Mouse (Mus musculus): Measurements from ENCODE around the gene Oas3. TPM values are rescaled to one million over a fixed set of nuclear protein-coding genes. Genes with fewer than 3 reads are reported as not detected.

Gene Oas3
- polyA plus RNA-seq, 1 experiment from 2014 or later, result not detected

DNA sequence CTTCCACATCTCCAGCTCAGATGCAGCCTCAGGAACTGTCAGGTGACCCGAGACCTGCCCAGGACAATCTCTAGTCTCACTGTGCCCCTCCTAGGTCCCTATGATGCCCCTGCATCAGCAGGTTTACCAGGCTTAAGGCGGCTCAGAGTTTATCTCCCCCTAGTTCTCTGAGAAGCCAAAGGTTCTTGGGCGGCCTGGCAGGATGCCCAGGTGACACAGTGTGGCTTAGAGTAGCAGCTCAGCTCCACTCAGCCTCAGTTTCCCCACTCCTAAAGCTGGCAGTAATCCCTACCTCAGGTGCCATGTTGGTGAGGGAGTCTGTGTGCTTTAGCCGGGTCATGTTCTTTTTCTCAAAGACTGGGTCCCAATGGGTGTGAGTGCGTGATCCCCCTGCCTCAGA lies 660 bp downstream of the Oas3 start:
- Histone ChIP-seq H3K4me1 (ENCODE audit: control insufficient read depth, insufficient read depth, low read length) (no peaks in the 10 kb centered on the region), H3K4me3 (ENCODE audit: low read depth, low read length) (no peak overlapping the region), H3K36me3 (ENCODE audit: control insufficient read depth, insufficient read depth, low read length) (no peaks in the 10 kb centered on the region), H3K27ac (ENCODE audit: low read length) (no peak overlapping the region), H3K27me3 (ENCODE audit: control insufficient read depth, insufficient read depth, low read length) (no peaks in the 10 kb centered on the region), H3K4me2 (replicated peaks; ENCODE audit: low read depth, low read length) (no peak overlapping the region), H3K9me3 (ENCODE audit: control insufficient read depth, low read depth, low read length) (no peaks in the 10 kb centered on the region), H3K9ac (replicated peaks; ENCODE audit: low read depth, low read length) (no peak overlapping the region)
- WGBS, result 86% methylated on average over 5 of the region's 5 CpGs
- no peak for ATAC-seq (ENCODE audit: insufficient number of reproducible peaks, insufficient read depth, low FRiP score, low read depth)

DNA sequence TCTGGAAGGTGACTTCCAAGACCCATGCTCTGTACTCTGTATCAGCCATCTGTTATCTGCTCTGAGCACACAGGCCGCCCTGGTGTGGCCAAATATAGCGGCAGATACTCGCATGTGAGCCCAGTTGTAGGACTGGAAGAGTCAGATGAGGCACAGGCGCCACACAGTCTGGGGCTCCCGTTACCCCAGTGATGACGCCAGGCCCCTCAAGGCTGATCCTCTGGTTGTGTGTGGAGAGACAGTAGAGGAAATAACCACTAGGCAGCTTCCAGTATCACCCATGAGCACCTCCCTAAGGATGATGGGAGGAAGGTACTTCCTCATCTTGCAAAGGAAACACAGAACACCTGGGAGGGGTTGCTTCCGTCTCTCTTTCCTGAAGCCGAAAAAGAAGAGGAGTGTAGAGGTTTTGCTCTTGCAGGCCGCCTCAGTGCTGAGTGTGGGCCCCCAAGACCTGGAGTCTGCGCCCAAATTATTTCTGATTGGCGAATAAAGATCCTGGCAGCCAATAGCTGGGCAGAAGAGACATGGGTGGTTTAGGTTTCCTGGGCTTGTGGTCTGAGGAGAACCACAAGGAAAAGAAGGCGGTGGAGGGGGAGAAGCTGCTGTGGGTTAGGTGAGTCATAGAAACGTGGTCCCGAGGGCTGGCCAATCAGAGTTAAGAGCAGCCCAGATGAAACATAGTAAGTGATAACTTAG lies 2.0 kb downstream of the Oas3 start:
- Histone ChIP-seq H3K4me1 (ENCODE audit: control insufficient read depth, insufficient read depth, low read length) (no peaks in the 10 kb centered on the region), H3K4me3 (ENCODE audit: low read depth, low read length) (no peak overlapping the region), H3K9ac (replicated peaks; ENCODE audit: low read depth, low read length) (no peak overlapping the region), H3K4me2 (replicated peaks; ENCODE audit: low read depth, low read length) (no peak overlapping the region), H3K27ac (ENCODE audit: low read length) (no peak overlapping the region), H3K36me3 (ENCODE audit: control insufficient read depth, insufficient read depth, low read length) (no peaks in the 10 kb centered on the region), H3K9me3 (ENCODE audit: control insufficient read depth, low read depth, low read length) (no peaks in the 10 kb centered on the region), H3K27me3 (ENCODE audit: control insufficient read depth, insufficient read depth, low read length) (no peaks in the 10 kb centered on the region)
- no peak for ATAC-seq (ENCODE audit: insufficient number of reproducible peaks, insufficient read depth, low FRiP score, low read depth)
- WGBS, result 68% methylated on average over 14 of the region's 14 CpGs

- Histone ChIP-seq H3K9me3 (ENCODE audit: control insufficient read depth, low read depth, low read length) (no peaks in the 10 kb centered on the region), H3K36me3 (ENCODE audit: control insufficient read depth, insufficient read depth, low read length) (no peaks in the 10 kb centered on the region), H3K4me1 (ENCODE audit: control insufficient read depth, insufficient read depth, low read length) (no peaks in the 10 kb centered on the region), H3K27ac (ENCODE audit: low read length) (no peak overlapping the region), H3K4me3 (ENCODE audit: low read depth, low read length) (no peak overlapping the region), H3K27me3 (ENCODE audit: control insufficient read depth, insufficient read depth, low read length) (no peaks in the 10 kb centered on the region), H3K4me2 (replicated peaks; ENCODE audit: low read depth, low read length) (no peak overlapping the region), H3K9ac (replicated peaks; ENCODE audit: low read depth, low read length) (no peak overlapping the region)
- 64% methylated on average over 3 of the region's 3 CpGs for WGBS
- no peak for ATAC-seq (ENCODE audit: insufficient number of reproducible peaks, insufficient read depth, low FRiP score, low read depth)
Measured at GRCm38 (mm10) chr5:120769396-120769795, 8.1 kb downstream of the Oas3 start.

DNA sequence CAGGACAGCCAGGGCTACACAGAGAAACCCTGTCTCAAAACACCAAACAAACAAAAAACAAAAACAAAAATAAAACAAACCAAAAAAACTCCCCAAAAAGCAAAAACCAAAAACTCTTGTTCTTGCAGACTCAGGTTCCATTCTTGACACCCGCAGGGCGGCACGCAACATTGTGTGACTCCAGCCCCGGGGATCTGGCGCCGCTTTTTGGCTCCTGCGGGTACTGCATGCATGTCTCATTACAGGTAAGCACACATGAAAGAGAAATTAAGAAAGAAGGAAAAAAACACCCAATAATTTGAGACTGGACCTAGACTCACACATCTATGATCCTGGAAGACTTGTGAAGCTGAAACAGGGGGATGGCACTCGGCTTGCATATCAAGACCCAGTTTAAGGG lies 12.5 kb downstream of the Oas3 start:
- Histone ChIP-seq H3K9me3 (ENCODE audit: control insufficient read depth, low read depth, low read length) (no peaks in the 10 kb centered on the region), H3K4me1 (ENCODE audit: control insufficient read depth, insufficient read depth, low read length) (no peaks in the 10 kb centered on the region), H3K4me3 (ENCODE audit: low read depth, low read length) (no peak overlapping the region), H3K9ac (replicated peaks; ENCODE audit: low read depth, low read length) (no peak overlapping the region), H3K36me3 (ENCODE audit: control insufficient read depth, insufficient read depth, low read length) (no peaks in the 10 kb centered on the region), H3K4me2 (replicated peaks; ENCODE audit: low read depth, low read length) (no peak overlapping the region), H3K27me3 (ENCODE audit: control insufficient read depth, insufficient read depth, low read length) (no peaks in the 10 kb centered on the region), H3K27ac (ENCODE audit: low read length) (no peak overlapping the region)
- ATAC-seq (ENCODE audit: insufficient number of reproducible peaks, insufficient read depth, low FRiP score, low read depth), result no peak
- WGBS, result 72% methylated on average over 8 of the region's 8 CpGs

DNA sequence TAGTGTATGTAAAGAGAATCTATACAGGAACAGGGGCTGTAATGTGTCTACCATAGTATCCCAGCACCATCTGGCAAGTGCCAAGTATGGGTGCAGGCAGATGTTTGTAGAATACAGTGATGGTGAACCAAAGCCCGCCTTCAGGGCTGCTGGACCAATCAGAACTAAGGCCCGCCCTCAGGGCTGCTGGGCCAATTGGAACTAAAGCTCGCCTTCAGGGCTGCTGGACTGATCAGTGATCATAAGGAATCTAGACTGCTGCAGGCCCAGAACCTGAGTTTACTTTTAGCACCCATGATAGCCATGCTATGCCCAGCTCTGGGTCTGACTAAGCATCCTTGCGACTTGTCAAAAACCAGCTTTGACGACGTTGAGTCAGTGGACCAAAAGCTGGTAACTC lies 15.6 kb downstream of the Oas3 start:
- Histone ChIP-seq H3K9me3 (ENCODE audit: control insufficient read depth, low read depth, low read length) (no peaks in the 10 kb centered on the region), H3K27me3 (ENCODE audit: control insufficient read depth, insufficient read depth, low read length) (no peaks in the 10 kb centered on the region), H3K4me2 (replicated peaks; ENCODE audit: low read depth, low read length) (no peak overlapping the region), H3K36me3 (ENCODE audit: control insufficient read depth, insufficient read depth, low read length) (no peaks in the 10 kb centered on the region), H3K9ac (replicated peaks; ENCODE audit: low read depth, low read length) (no peak overlapping the region), H3K4me1 (ENCODE audit: control insufficient read depth, insufficient read depth, low read length) (no peaks in the 10 kb centered on the region), H3K27ac (ENCODE audit: low read length) (no peak overlapping the region), H3K4me3 (ENCODE audit: low read depth, low read length) (no peak overlapping the region)
- ATAC-seq (ENCODE audit: insufficient number of reproducible peaks, insufficient read depth, low FRiP score, low read depth), result peak; percentile 49; the same call in 1 of the 2 replicates
- WGBS, result 29% methylated on average over 6 of the region's 6 CpGs

- 87% methylated on average over 4 of the region's 4 CpGs for WGBS
- H3K36me3 ChIP-seq (ENCODE audit: control insufficient read depth, insufficient read depth, low read length), result no peaks in the 10 kb centered on the region
- no peak overlapping the region for H3K27ac ChIP-seq (ENCODE audit: low read length)
- H3K4me1 ChIP-seq (ENCODE audit: control insufficient read depth, insufficient read depth, low read length), result no peaks in the 10 kb centered on the region
- no peaks in the 10 kb centered on the region for H3K9me3 ChIP-seq (ENCODE audit: control insufficient read depth, low read depth, low read length)
- no peak overlapping the region for H3K4me2 ChIP-seq (replicated peaks; ENCODE audit: low read depth, low read length)
- no peak for ATAC-seq (ENCODE audit: insufficient number of reproducible peaks, insufficient read depth, low FRiP score, low read depth)
- no peak overlapping the region for H3K9ac ChIP-seq (replicated peaks; ENCODE audit: low read depth, low read length)
- H3K4me3 ChIP-seq (ENCODE audit: low read depth, low read length), result no peak overlapping the region
- no peaks in the 10 kb centered on the region for H3K27me3 ChIP-seq (ENCODE audit: control insufficient read depth, insufficient read depth, low read length)
Measured at GRCm38 (mm10) chr5:120754215-120754614, 23.2 kb downstream of the Oas3 start.

- Histone ChIP-seq H3K4me1 (ENCODE audit: control insufficient read depth, insufficient read depth, low read length) (no peaks in the 10 kb centered on the region), H3K4me2 (replicated peaks; ENCODE audit: low read depth, low read length) (no peak overlapping the region), H3K36me3 (ENCODE audit: control insufficient read depth, insufficient read depth, low read length) (no peaks in the 10 kb centered on the region), H3K27me3 (ENCODE audit: control insufficient read depth, insufficient read depth, low read length) (no peaks in the 10 kb centered on the region), H3K9me3 (ENCODE audit: control insufficient read depth, low read depth, low read length) (no peaks in the 10 kb centered on the region), H3K9ac (replicated peaks; ENCODE audit: low read depth, low read length) (no peak overlapping the region), H3K4me3 (ENCODE audit: low read depth, low read length) (no peak overlapping the region), H3K27ac (ENCODE audit: low read length) (no peak overlapping the region)
- 76% methylated on average over 3 of the region's 3 CpGs for WGBS
- no peak for ATAC-seq (ENCODE audit: insufficient number of reproducible peaks, insufficient read depth, low FRiP score, low read depth)
Measured at GRCm38 (mm10) chr5:120752786-120753185, 24.7 kb downstream of the Oas3 start.

- H3K4me3 ChIP-seq (ENCODE audit: low read depth, low read length), result no peak overlapping the region
- no peaks in the 10 kb centered on the region for H3K27me3 ChIP-seq (ENCODE audit: control insufficient read depth, insufficient read depth, low read length)
- no peak overlapping the region for H3K4me2 ChIP-seq (replicated peaks; ENCODE audit: low read depth, low read length)
- H3K9ac ChIP-seq (replicated peaks; ENCODE audit: low read depth, low read length), result no peak overlapping the region
- no peaks in the 10 kb centered on the region for H3K4me1 ChIP-seq (ENCODE audit: control insufficient read depth, insufficient read depth, low read length)
- H3K36me3 ChIP-seq (ENCODE audit: control insufficient read depth, insufficient read depth, low read length), result no peaks in the 10 kb centered on the region
- no peaks in the 10 kb centered on the region for H3K9me3 ChIP-seq (ENCODE audit: control insufficient read depth, low read depth, low read length)
- WGBS, result 74% methylated on average over 3 of the region's 3 CpGs
- ATAC-seq (ENCODE audit: insufficient number of reproducible peaks, insufficient read depth, low FRiP score, low read depth), result no peak
- no peak overlapping the region for H3K27ac ChIP-seq (ENCODE audit: low read length)
Measured at GRCm38 (mm10) chr5:120751206-120751605, 26.3 kb downstream of the Oas3 start.

DNA sequence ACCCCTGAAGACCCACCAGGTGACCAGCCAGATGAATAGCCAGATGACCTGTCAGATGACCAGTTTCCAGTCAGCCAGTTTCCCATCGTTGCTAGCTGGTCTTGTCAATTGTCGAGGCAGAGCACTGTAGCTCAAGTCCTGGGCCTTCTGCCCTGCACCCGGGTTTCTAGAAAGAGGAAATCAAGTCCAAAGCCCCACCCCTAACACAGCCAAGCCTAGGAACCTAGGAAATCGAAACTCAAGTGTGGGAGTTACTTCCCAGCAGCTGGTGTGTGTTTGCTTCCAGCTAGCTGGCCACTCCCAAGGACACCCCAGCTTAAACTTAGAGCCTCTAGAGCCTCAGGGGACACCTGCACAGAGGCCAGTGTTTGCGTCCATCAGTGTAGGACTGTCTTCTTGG lies 27.8 kb downstream of the Oas3 start, which contains the start of gene Oas2:
TSS of gene Oas2 (minus strand) at position 166 of the 400 bp plus-strand sequence.
- no peak within 1 kb of the TSS for H3K4me2 ChIP-seq (replicated peaks; ENCODE audit: low read depth, low read length)
- WGBS, result 51% methylated on average over 5 of the region's 5 CpGs
- no peaks in the 10 kb centered on the region for H3K9me3 ChIP-seq (ENCODE audit: control insufficient read depth, low read depth, low read length)
- no peak within 1 kb of the TSS for H3K4me3 ChIP-seq (ENCODE audit: low read depth, low read length)
- H3K27ac ChIP-seq (ENCODE audit: low read length), result no peak within 1 kb of the TSS
- no peaks in the 10 kb centered on the region for H3K36me3 ChIP-seq (ENCODE audit: control insufficient read depth, insufficient read depth, low read length)
- no peak within 1 kb of the TSS for H3K9ac ChIP-seq (replicated peaks; ENCODE audit: low read depth, low read length)
- no peak for ATAC-seq (ENCODE audit: insufficient number of reproducible peaks, insufficient read depth, low FRiP score, low read depth)
- H3K4me1 ChIP-seq (ENCODE audit: control insufficient read depth, insufficient read depth, low read length), result no peaks in the 10 kb centered on the region
- no peaks in the 10 kb centered on the region for H3K27me3 ChIP-seq (ENCODE audit: control insufficient read depth, insufficient read depth, low read length)
